Mouse (Mus musculus): Measurements from ENCODE around the gene Sgcd. TPM values are rescaled to one million over a fixed set of nuclear protein-coding genes. Genes with fewer than 3 reads are reported as not detected.
"Not testable (repeated sequence)": the region's sequence is repeated elsewhere in the genome, so short reads cannot be mapped to it uniquely, and the experiment has no call there.

The Sgcd gene
- polyA plus RNA-seq, 1 experiment from 2014 or later, result 4.5 TPM

DNA sequence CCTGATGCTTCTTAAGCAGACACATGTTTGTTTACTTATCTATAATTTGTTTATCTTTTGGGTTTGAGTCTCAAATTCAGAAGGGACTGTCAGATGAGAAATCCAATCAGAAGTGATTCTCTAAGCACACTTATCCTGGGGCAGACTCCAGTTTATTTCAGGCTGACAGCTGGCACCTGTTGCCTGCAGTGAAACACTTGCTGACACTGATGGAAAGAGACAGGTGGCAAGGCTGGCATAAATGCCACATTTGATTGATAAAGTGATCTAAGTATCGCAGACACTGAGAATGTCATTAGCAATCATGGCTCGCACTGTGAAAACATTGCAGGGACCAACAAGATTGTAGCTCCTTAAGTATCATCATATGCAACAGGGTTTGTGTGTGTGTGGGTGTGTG is 222.9 kb downstream of the Sgcd start:
- no peaks in the 10 kb centered on the region for H3K27me3 ChIP-seq
- no peaks in the 10 kb centered on the region for H3K36me3 ChIP-seq
- WGBS, result 71% methylated on average over 2 of the region's 2 CpGs
- no peak overlapping the region for H3K27ac ChIP-seq (replicated peaks)
- no peak for ATAC-seq (ENCODE audit: low FRiP score, low read depth)
- H3K9ac ChIP-seq, result no peak overlapping the region
- no peaks in the 10 kb centered on the region for H3K9me3 ChIP-seq
- H3K4me3 ChIP-seq, result no peak overlapping the region
- H3K4me2 ChIP-seq, result no peak overlapping the region
- H3K4me1 ChIP-seq (replicated peaks), result no peaks in the 10 kb centered on the region

DNA sequence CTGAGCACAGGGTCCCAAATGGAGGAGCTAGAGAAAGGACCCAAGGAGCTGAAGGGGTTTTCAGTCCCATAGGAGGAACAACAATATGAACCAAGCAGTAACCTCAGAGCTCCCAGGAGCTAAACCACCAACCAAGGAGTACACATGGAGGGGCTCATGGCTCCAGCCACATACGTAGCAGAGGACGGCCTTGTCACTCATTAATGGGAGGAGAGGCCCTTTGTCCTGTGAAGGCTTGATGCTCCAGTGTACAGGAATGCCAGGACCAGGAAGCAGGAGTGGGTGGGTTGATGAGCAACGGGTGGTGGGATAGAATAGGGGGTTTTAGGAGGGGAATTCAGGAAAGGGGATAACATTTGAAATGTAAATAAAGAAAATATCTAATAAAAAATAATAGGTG is 225.2 kb downstream of the Sgcd start:
- not testable (repeated sequence) for H3K36me3 ChIP-seq; H3K4me3 ChIP-seq; H3K4me2 ChIP-seq; H3K9ac ChIP-seq; H3K4me1 ChIP-seq (replicated peaks); H3K27me3 ChIP-seq; H3K9me3 ChIP-seq; ATAC-seq (ENCODE audit: low FRiP score, low read depth); H3K27ac ChIP-seq (replicated peaks)
- WGBS, result 78% methylated on average over 3 of the region's 3 CpGs

DNA sequence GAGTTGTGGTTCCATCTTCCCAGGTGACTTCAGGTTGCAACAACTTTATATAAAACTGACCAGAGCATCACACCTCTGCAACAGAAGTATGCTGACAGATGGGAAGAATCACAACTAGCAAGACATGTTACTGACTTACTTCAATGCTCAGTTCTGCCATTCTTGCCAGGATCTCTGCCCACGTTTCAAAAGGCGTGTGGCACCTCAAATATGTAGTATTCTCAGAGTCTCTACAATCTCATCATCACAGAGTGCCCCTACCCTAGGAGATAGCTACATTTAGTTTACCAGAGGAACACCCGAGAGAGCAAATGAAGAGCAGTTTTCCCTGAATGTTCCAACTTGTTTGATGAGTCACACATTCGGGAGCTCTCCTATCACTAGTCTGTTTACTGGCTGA is 229.8 kb downstream of the Sgcd start:
- no peak for ATAC-seq (ENCODE audit: low FRiP score, low read depth)
- H3K9ac ChIP-seq, result no peak overlapping the region
- no peaks in the 10 kb centered on the region for H3K27me3 ChIP-seq
- H3K4me2 ChIP-seq, result no peak overlapping the region
- H3K27ac ChIP-seq (replicated peaks), result no peak overlapping the region
- no peaks in the 10 kb centered on the region for H3K4me1 ChIP-seq (replicated peaks)
- H3K4me3 ChIP-seq, result no peak overlapping the region
- H3K36me3 ChIP-seq, result no peaks in the 10 kb centered on the region
- no peaks in the 10 kb centered on the region for H3K9me3 ChIP-seq
- WGBS, result 94% methylated on average over 4 of the region's 4 CpGs

DNA sequence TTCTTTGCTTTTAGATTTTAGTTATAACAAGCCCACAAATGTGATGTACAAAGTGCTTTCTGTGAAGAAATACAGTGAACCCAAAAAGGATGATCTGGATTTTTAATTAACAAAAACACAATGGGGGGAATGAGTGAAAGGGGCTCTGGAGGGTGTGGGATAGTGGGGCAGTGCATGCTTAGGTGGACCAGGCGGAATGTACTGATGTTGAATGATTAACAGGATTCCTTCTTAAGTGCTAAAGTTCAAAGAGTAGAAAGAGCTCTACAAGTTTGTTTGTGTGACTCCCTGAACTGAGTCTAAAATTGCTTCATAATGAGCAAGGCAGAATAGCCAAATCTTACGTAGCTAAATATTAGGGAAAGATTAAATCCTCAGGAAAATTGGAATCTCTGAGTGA is 246.0 kb downstream of the Sgcd start:
- H3K27ac ChIP-seq (replicated peaks), result no peak overlapping the region
- 80% methylated on average over 2 of the region's 2 CpGs for WGBS
- H3K4me2 ChIP-seq, result no peak overlapping the region
- no peaks in the 10 kb centered on the region for H3K27me3 ChIP-seq
- no peak for ATAC-seq (ENCODE audit: low FRiP score, low read depth)
- no peaks in the 10 kb centered on the region for H3K4me1 ChIP-seq (replicated peaks)
- H3K4me3 ChIP-seq, result no peak overlapping the region
- H3K36me3 ChIP-seq, result no peaks in the 10 kb centered on the region
- H3K9me3 ChIP-seq, result no peaks in the 10 kb centered on the region
- no peak overlapping the region for H3K9ac ChIP-seq

DNA sequence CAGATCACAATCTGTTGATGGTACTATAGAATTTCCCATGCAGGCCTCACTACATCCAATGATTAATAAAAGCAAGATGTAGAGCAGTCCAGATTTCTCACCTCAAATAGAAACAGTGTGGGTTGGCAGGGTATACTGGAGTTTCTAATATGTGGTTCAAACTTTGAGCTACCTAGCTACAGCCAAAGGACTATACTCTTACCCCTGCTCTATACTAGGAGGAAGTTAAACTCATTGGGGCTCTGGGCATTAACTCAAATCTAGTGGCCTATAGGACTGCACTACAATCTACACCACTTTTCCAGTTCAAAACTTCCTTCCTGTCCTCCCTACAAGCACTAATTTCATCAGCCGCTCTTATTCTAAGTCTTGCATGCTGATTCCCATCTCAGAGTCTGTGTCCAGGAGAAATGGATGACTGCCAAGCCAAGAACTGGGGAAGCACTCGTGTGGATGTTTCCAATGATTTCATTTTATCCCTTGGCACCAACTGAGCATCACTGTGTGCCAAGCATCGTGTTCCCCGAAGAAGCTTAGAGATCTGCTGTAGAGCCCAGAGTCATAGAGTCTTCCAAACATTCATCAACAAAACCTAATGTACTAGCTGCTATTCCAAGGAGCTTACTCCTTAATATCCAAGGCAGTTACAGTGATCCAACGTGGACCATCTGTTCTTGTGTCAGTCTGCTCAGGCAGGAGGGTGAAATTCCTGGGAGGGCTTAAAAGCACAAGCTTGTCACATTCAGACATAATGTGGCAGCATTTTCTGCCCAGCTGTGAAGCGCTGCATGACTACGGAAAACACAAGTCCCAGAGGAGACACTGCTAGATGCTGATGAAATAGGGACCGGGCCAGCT is 283.6 kb downstream of the Sgcd start:
- no peak overlapping the region for H3K4me2 ChIP-seq
- peaks cover 10% of the 10 kb centered on the region for H3K4me1 ChIP-seq (replicated peaks)
- no peak overlapping the region for H3K4me3 ChIP-seq
- H3K27ac ChIP-seq (replicated peaks), result 0 out of 2 replicates have a peak overlapping the region, but pooled peaks have one; percentile 25
- peak; percentile 86 for ATAC-seq (ENCODE audit: low FRiP score, low read depth)
- H3K9me3 ChIP-seq, result no peaks in the 10 kb centered on the region
- WGBS, result 40% methylated on average over 8 of the region's 8 CpGs
- no peaks in the 10 kb centered on the region for H3K36me3 ChIP-seq
- H3K27me3 ChIP-seq, result no peaks in the 10 kb centered on the region
- H3K9ac ChIP-seq, result no peak overlapping the region

DNA sequence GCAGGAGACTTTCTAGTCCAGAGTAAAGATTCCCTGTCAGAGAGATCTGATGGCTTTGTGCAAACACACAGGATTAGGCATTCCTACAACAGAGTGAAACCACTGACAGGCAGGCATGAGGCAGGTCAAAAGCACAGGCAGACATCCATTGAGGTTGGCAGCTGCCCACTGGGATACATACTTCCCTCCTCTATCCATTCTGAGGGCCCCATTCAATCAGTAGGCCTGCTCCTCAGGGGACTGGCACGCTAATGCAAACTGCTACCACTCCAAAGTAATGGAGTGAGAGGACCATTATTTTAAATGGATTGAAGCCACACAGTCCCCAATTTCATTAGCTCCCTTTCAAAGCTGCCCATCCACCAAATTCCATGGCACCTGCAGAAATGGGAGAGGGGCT is 293.2 kb downstream of the Sgcd start:
- WGBS, result 20% methylated on average over 1 of the region's 1 CpGs
- ATAC-seq (ENCODE audit: low FRiP score, low read depth), result 0 out of 2 replicates have a peak, but pooled peaks have one; percentile 23

DNA sequence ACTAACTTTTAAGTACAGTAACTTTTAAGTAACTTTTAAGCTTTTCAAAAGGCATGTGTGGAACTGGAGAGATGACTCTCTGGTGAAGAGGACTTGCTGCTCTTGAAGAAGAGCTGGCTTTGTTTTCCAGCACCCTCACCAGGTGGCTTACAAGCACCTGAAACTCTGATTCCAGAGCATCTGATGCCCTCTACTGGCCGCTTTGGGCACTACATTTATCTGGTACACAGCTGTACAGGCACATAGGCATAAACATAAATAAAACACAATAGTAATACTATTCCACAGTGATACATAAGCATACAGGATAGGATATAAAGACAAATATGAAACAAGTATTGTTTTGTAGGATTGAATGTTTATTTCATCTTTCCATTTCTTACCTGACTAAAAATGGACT is 330.6 kb downstream of the Sgcd start:
- Histone ChIP-seq H3K27ac (replicated peaks) (no peak overlapping the region), H3K4me2 (no peak overlapping the region), H3K9me3 (no peaks in the 10 kb centered on the region), H3K4me1 (replicated peaks) (no peaks in the 10 kb centered on the region), H3K36me3 (no peaks in the 10 kb centered on the region), H3K9ac (no peak overlapping the region), H3K4me3 (no peak overlapping the region), H3K27me3 (no peaks in the 10 kb centered on the region)
- ATAC-seq (ENCODE audit: low FRiP score, low read depth), result no peak
- 4% methylated on average over 1 of the region's 1 CpGs for WGBS

More for the DNA sequence above, 293.2 kb downstream of the Sgcd start:
- Histone ChIP-seq H3K36me3 (no peaks in the 10 kb centered on the region), H3K4me1 (replicated peaks) (0 out of 2 replicates have a peak, but pooled peaks cover 4% of the 10 kb centered on the region), H3K4me2 (no peak overlapping the region), H3K4me3 (no peak overlapping the region), H3K27me3 (no peaks in the 10 kb centered on the region), H3K9me3 (no peaks in the 10 kb centered on the region), H3K27ac (replicated peaks) (no peak overlapping the region), H3K9ac (no peak overlapping the region)

DNA sequence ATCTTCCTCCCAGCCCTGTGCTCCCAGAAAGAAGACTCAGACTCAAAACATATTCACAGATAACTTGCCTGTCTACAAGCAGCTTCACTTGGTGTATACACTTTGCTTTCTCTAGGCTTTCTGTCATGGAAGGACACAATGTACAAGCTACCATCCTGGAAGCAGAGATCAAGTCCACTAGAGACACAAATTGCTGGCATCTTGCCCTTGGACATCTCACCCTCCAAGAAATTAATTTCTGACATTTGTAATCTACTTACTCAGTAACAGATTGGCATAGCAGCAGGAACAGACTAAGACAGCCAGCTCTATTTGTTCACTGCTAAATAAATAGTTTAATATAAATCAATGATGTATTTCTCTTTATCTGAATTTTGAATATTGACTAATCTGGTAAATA is 342.9 kb downstream of the Sgcd start:
- H3K9ac ChIP-seq, result no peak overlapping the region
- no peak overlapping the region for H3K27ac ChIP-seq (replicated peaks)
- no peaks in the 10 kb centered on the region for H3K36me3 ChIP-seq
- no peaks in the 10 kb centered on the region for H3K27me3 ChIP-seq
- no peak for ATAC-seq (ENCODE audit: low FRiP score, low read depth)
- H3K4me2 ChIP-seq, result no peak overlapping the region
- no peaks in the 10 kb centered on the region for H3K9me3 ChIP-seq
- H3K4me1 ChIP-seq (replicated peaks), result no peaks in the 10 kb centered on the region
- no peak overlapping the region for H3K4me3 ChIP-seq

DNA sequence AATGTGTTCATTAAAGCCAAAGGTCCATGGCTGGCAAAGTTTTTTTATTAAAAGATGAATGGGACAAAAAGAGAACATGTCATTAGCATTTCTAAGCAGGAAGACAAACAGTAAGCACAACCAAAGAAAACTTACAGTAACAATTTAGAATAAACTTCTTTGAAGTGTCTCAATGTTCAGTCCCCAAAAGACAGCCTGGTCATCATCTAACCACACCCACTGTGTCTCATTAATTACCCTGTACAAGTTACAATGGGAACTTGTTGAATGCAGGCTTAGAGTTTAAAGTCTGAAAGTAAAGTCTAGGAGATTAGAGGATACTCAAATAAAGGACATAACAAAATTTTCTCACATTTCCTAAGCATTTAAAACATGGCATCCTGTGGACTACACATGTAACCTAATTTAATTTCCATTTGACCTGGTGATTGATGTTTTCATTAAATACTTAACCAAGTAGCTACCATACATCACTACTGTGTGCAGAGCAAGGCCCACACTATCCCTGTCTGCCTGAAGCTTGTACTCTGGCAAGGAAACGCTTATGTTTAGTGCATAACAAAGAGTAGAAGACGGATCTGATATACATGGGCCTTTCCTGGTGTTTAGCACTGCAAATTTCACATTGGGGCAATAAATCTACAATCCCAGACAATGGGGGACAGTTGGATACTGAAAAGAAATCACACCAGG is 347.1 kb downstream of the Sgcd start:
- Histone ChIP-seq H3K36me3 (no peaks in the 10 kb centered on the region), H3K4me3 (no peak overlapping the region), H3K27me3 (no peaks in the 10 kb centered on the region), H3K27ac (replicated peaks) (no peak overlapping the region), H3K9ac (no peak overlapping the region), H3K4me1 (replicated peaks) (no peaks in the 10 kb centered on the region), H3K4me2 (no peak overlapping the region), H3K9me3 (no peaks in the 10 kb centered on the region)
- 13% methylated on average over 2 of the region's 2 CpGs for WGBS
- no peak for ATAC-seq (ENCODE audit: low FRiP score, low read depth)

DNA sequence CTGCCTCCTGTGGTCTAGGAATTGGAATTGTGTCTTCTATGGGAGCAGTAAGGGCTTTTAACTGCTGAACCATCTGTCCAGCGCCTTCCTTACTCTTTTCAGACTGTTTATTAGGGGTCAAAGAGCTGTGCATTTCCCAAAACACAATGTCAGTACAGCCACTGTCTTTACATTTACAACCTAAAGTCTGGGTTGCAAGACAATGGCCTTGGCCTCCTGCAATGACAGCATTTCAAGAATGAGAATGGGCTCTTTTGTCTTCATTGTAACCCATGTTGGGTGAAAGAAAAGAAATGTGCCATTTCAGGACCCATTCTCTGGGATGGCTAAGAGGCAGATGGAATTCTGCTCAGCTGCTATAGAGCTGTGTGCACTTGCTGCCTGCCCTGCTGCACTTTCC is 348.2 kb downstream of the Sgcd start:
- no peak overlapping the region for H3K4me3 ChIP-seq
- H3K36me3 ChIP-seq, result no peaks in the 10 kb centered on the region
- no peaks in the 10 kb centered on the region for H3K9me3 ChIP-seq
- H3K27ac ChIP-seq (replicated peaks), result no peak overlapping the region
- no peak overlapping the region for H3K9ac ChIP-seq
- no peaks in the 10 kb centered on the region for H3K27me3 ChIP-seq
- no peaks in the 10 kb centered on the region for H3K4me1 ChIP-seq (replicated peaks)
- H3K4me2 ChIP-seq, result no peak overlapping the region
- no peak for ATAC-seq (ENCODE audit: low FRiP score, low read depth)
- 8% methylated on average over 1 of the region's 1 CpGs for WGBS

DNA sequence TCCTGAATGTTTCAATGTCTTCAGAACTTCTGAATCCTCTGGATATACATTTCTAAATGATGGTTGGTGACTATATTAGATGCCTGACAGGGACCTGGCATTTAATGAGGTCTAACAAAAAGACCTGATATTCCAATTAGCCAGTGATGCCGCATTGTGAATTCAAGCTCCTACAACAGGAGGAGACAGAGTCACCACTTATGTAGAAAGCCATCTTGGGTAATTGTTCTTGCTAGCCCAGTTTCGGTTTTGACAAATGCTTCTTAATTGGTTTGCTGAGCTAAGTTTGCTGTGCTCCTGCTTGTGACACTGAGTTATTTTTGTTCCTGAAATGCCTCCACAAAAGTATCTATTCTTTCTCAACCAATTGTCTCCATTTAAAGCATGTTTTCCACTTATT is 358.6 kb downstream of the Sgcd start:
- Histone ChIP-seq H3K4me1 (replicated peaks) (no peaks in the 10 kb centered on the region), H3K9ac (no peak overlapping the region), H3K4me2 (no peak overlapping the region), H3K27me3 (no peaks in the 10 kb centered on the region), H3K4me3 (no peak overlapping the region), H3K36me3 (no peaks in the 10 kb centered on the region), H3K27ac (replicated peaks) (no peak overlapping the region), H3K9me3 (no peaks in the 10 kb centered on the region)
- 84% methylated on average over 2 of the region's 2 CpGs for WGBS
- ATAC-seq (ENCODE audit: low FRiP score, low read depth), result no peak

DNA sequence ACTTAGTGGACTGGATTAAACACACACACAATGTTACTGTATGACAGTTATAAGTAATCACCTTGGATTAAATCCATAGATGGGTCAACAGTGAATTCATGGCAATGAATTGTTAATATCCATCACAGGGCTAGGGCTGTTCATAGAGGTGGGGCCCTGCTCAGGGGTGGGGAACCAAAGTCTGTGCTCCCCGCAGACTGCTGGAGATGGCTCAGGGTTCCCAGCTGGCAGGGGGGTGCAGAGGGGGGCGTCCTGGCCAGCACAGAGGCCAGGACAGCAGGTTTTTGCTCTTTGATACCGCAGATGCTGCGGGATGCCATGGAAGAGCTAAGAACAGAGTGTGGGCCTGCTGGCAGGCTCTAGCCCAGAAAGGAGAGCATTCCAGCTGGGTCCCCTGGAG is 378.9 kb downstream of the Sgcd start:
- Histone ChIP-seq H3K27me3 (no peaks in the 10 kb centered on the region), H3K4me3 (no peak overlapping the region), H3K27ac (replicated peaks) (no peak overlapping the region), H3K4me1 (replicated peaks) (no peaks in the 10 kb centered on the region), H3K4me2 (no peak overlapping the region), H3K36me3 (no peaks in the 10 kb centered on the region), H3K9ac (no peak overlapping the region), H3K9me3 (no peaks in the 10 kb centered on the region)
- peak; percentile 68 for ATAC-seq (ENCODE audit: low FRiP score, low read depth)
- 63% methylated on average over 4 of the region's 4 CpGs for WGBS

Measured in hindbrain, embryonic 15.5 days (tissue).